In the genomic region with DNA sequence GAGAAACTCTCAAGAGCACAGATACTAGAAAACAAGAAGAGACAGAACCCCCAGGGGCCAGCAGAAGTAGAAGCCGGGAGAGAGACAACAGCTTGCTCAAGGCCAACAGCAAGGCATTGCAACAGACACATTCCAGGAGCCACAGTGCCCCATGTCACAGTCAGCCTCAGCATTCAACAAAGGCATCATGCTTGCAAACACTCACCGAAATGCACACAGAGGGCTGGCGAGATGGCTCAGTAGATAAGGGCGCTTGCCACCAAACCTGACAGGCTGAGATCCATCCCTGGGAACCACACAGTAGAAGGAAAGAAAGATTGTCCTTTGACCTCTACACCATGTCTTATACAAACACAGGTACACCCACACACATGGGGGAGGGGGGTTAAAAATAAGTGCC, we compare ENCODE assay signal across 32 mouse cellular contexts. TPM values are rescaled to one million over a fixed set of nuclear protein-coding genes. Genes with fewer than 3 reads are reported as not detected.
"Had no signal": no experiment of that assay in that cellular context is flagged by ENCODE, and none has a peak within 500 bp of the region (broad histone marks: within the 10 kb centered on the region; RNA-seq: fewer than 3 reads in every experiment).

No protein-coding gene starts in this region.

- H3K4me3 ChIP-seq: lung, embryonic 15.5 days; megakaryocyte, embryonic 14.5 days; midbrain, embryonic 10.5 days; midbrain, embryonic 13.5 days; myocyte; neural tube, embryonic 13.5 days had no signal

- H3K36me3 ChIP-seq: lung, embryonic 15.5 days; midbrain, embryonic 10.5 days; midbrain, embryonic 13.5 days; neural tube, embryonic 13.5 days had no signal

- H3K4me1 ChIP-seq: megakaryocyte, embryonic 14.5 days had no signal

- H3K4me2 ChIP-seq: lung, embryonic 15.5 days; midbrain, embryonic 13.5 days; neural tube, embryonic 13.5 days had no signal

- H3K27ac ChIP-seq: hindbrain, postnatal 0 days; liver, embryonic 14.5 days; lung, embryonic 15.5 days; midbrain, embryonic 10.5 days; midbrain, embryonic 13.5 days; neural tube, embryonic 13.5 days had no signal

- H3K27me3 ChIP-seq: lung, embryonic 15.5 days had no signal

- H3K9ac ChIP-seq: liver, embryonic 14.5 days; lung, embryonic 15.5 days; midbrain, embryonic 13.5 days; neural tube, embryonic 13.5 days had no signal

- DNase-seq: kidney, adult 18-20 months; kidney, adult 9 months; kidney, postnatal 14 days; kidney, postnatal 4 days; layer of hippocampus, adult 9-11 months; lung, adult 18-20 months; lung, postnatal 10 days; lung, postnatal 36 days; retina, postnatal 1 day; right cerebral cortex, postnatal 25 days; thymus, adult 18-20 months; thymus, postnatal 14 days; thymus, postnatal 4 days had no signal

- ATAC-seq: hindbrain, postnatal 0 days; inflammation-experienced regulatory T-cells, adult 6 months; intestine, embryonic 16.5 days; midbrain, embryonic 13.5 days; midbrain, embryonic 16.5 days had no signal

- H3K9me3 ChIP-seq: lung, embryonic 15.5 days; megakaryocyte, embryonic 14.5 days; midbrain, embryonic 10.5 days; midbrain, embryonic 13.5 days; neural tube, embryonic 13.5 days had no signal

RNA-seq across cellular contexts. Expression of a gene that starts 1.2 kb away (rescaled TPM):
- total RNA-seq: monocyte, adult 5-6 weeks; neutrophil, adult 5-6 weeks had no signal
- polyA plus RNA-seq: inflammation-experienced regulatory T-cells, adult 6 months; intestine, embryonic 16.5 days; limb, embryonic 11.5 days; limb, embryonic 14.5 days; liver, embryonic 14.5 days; lung, embryonic 15.5 days; myocyte; small intestine, adult 2 months; spleen, adult 2 months; stomach, embryonic 16.5 days; testis, adult 2 months had no signal

RNA-seq across cellular contexts. Expression of a gene that starts 44.8 kb away (rescaled TPM):
- total RNA-seq: monocyte, adult 5-6 weeks; neutrophil, adult 5-6 weeks had no signal
- polyA plus RNA-seq: inflammation-experienced regulatory T-cells, adult 6 months had no signal
